Mouse (Mus musculus) urinary bladder, postnatal 4 days (tissue): ENCODE measurements around the gene C1ql3.

Experiments
- DNase-seq, 2 experiments: peaks; one replicate each; pipeline ENCODE4 v3.0.0; 2021 to 2022; ENCODE audit warnings: low spot score in 2 of 2

Gene C1ql3

GRCm38 (mm10) chr2:13011472-13011871 lies at the start of gene C1ql3:
C1ql3 (minus strand) TSS chr2:13011806.
- no peak for DNase-seq

- no peak for DNase-seq
These were observed 49.0 kb upstream of the C1ql3 start for GRCm38 (mm10) chr2:13060426-13061170.

GRCm38 (mm10) chr2:13048649-13049048 lies 37.0 kb upstream of the C1ql3 start:
- no peak for DNase-seq

GRCm38 (mm10) chr2:13044555-13044954 lies 32.9 kb upstream of the C1ql3 start:
- DNase-seq = no peak

GRCm38 (mm10) chr2:13039785-13040184 lies 28.2 kb upstream of the C1ql3 start:
- no peak for DNase-seq

- no peak for DNase-seq
These were observed 27.2 kb upstream of the C1ql3 start for GRCm38 (mm10) chr2:13038772-13039171.

GRCm38 (mm10) chr2:13018861-13019260 lies 7.3 kb upstream of the C1ql3 start:
- no peak for DNase-seq

- no peak for DNase-seq
These were observed 6.8 kb upstream of the C1ql3 start for GRCm38 (mm10) chr2:13018382-13018781.

- no peak for DNase-seq
These were observed 367 bp upstream of the C1ql3 start for GRCm38 (mm10) chr2:13011973-13012372.

GRCm38 (mm10) chr2:13010460-13011341 lies 905 bp downstream of the C1ql3 start:
- peak; percentile 21 to 62 for DNase-seq

- DNase-seq = no peak
These were observed 1.6 kb downstream of the C1ql3 start for GRCm38 (mm10) chr2:13010030-13010459.

GRCm38 (mm10) chr2:13009261-13009972 lies 2.2 kb downstream of the C1ql3 start:
- DNase-seq = no peak

- no peak for DNase-seq
These were observed 3.2 kb downstream of the C1ql3 start for GRCm38 (mm10) chr2:13008433-13008832.

GRCm38 (mm10) chr2:13000026-13000425 lies 11.6 kb downstream of the C1ql3 start:
- no peak for DNase-seq

GRCm38 (mm10) chr2:12984901-12985732 lies 26.5 kb downstream of the C1ql3 start:
- no peak for DNase-seq

GRCm38 (mm10) chr2:12978771-12979170 lies 32.8 kb downstream of the C1ql3 start:
- no peak for DNase-seq

GRCm38 (mm10) chr2:12977367-12977766 lies 34.2 kb downstream of the C1ql3 start:
- no peak for DNase-seq

GRCm38 (mm10) chr2:12973752-12974151 lies 37.9 kb downstream of the C1ql3 start:
- DNase-seq = no peak

- DNase-seq = no peak
These were observed 41.4 kb downstream of the C1ql3 start for GRCm38 (mm10) chr2:12970049-12970724.

GRCm38 (mm10) chr2:12956703-12957424 lies 54.7 kb downstream of the C1ql3 start:
- DNase-seq = no peak
